Mouse (Mus musculus) G1E (cell line): ENCODE data around the gene Mmp11.

Experiments
- CTCF ChIP-seq: IDR thresholded peaks from 2 replicates; pipeline ENCODE4 v1.5.1; 2012; ENCODE audit warnings: low read depth, low read length, inconsistent platforms, mixed read lengths
- POLR2AphosphoS5 ChIP-seq: IDR thresholded peaks from 2 replicates; pipeline ENCODE4 v1.6.1; 2012; ENCODE audit warnings: low read depth, low read length, inconsistent platforms; ENCODE audit not compliant: insufficient replicate concordance

- TF ChIP-seq CTCF (no peak), POLR2AphosphoS5 (no peak)
Measured at GRCm38 (mm10) chr10:75921026-75921725, 15.1 kb downstream of the Mmp11 start, which contains the start of gene Smarcb1.
